Mouse (Mus musculus): ENCODE measurements at regions not wholly inside any gene's neighbourhood (a gene's known extent, or its start where the extent isn't known, plus 50 kb on each side); places are given as distances from the start of the nearest gene placed in this dataset.

DNA sequence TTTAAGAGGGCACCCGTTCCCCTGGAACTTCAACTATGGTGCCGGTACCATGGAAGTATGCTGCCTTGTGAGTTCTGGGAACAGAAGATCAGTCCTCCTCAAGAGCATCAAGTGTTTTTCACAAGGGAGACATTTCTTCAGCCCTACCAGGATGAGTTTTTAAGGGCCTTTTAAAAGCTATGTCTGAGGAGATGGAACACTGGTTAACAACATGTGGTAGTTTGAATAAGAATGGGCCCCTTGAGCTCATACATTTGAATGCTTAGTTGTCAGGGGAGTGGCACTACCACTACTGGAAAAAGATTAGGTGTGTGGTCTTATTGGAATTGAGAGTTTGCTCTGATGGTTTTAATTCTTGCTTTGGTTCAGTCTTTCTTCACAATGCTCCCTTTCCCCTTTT lies 203.2 kb upstream of the Gm21961 start:
- no peak for TF ChIP-seq POLR2A (IDR thresholded peaks at IDR 0.05; ENCODE audit: insufficient read depth, low read length)
- TF ChIP-seq EP300 (IDR thresholded peaks at IDR 0.05; ENCODE audit: insufficient read depth, low read depth, low read length): no peak
- no peak for TF ChIP-seq CTCF (IDR thresholded peaks at IDR 0.05; ENCODE audit: low read depth, low read length)
- H3K27ac ChIP-seq (ENCODE audit: insufficient read depth, low read length): 0 out of 2 replicates have a peak overlapping the region, but pooled peaks have one; percentile 13
- H3K4me1 ChIP-seq (ENCODE audit: control insufficient read depth, insufficient read depth, low read length): no peaks in the 10 kb centered on the region
- H3K9ac ChIP-seq (ENCODE audit: low read depth, poor library complexity, severe bottlenecking): no peak overlapping the region
- H3K4me3 ChIP-seq (ENCODE audit: low read depth, low read length): no peak overlapping the region
- H3K9me3 ChIP-seq (replicated peaks; ENCODE audit: control insufficient read depth, insufficient read depth, low read length, poor library complexity, severe bottlenecking): peaks cover 14% of the 10 kb centered on the region
- H3K36me3 ChIP-seq (ENCODE audit: control insufficient read depth, insufficient read depth, low read length, poor library complexity, severe bottlenecking): no peaks in the 10 kb centered on the region
- H3K27me3 ChIP-seq (ENCODE audit: control insufficient read depth, insufficient read depth, low read length, poor library complexity, severe bottlenecking): no peaks in the 10 kb centered on the region

GRCm38 (mm10) chr15:65196307-65196706 lies 181.6 kb upstream of the Gm21961 start:
- H3K9me3 ChIP-seq (replicated peaks; ENCODE audit: control insufficient read depth, insufficient read depth, low read length, poor library complexity, severe bottlenecking): no peaks in the 10 kb centered on the region
- no peaks in the 10 kb centered on the region for H3K27me3 ChIP-seq (ENCODE audit: control insufficient read depth, insufficient read depth, low read length, poor library complexity, severe bottlenecking)

GRCm38 (mm10) chr15:65193654-65194053 lies 178.9 kb upstream of the Gm21961 start:
- no peaks in the 10 kb centered on the region for H3K36me3 ChIP-seq (ENCODE audit: control insufficient read depth, insufficient read depth, low read length, poor library complexity, severe bottlenecking)
- TF ChIP-seq POLR2A (IDR thresholded peaks at IDR 0.05; ENCODE audit: insufficient read depth, low read length) (no peak), EP300 (IDR thresholded peaks at IDR 0.05; ENCODE audit: insufficient read depth, low read depth, low read length) (no peak), CTCF (IDR thresholded peaks at IDR 0.05; ENCODE audit: low read depth, low read length) (no peak)
- no peaks in the 10 kb centered on the region for H3K4me1 ChIP-seq (ENCODE audit: control insufficient read depth, insufficient read depth, low read length)
- H3K9ac ChIP-seq (ENCODE audit: low read depth, poor library complexity, severe bottlenecking): no peak overlapping the region
- no peaks in the 10 kb centered on the region for H3K9me3 ChIP-seq (replicated peaks; ENCODE audit: control insufficient read depth, insufficient read depth, low read length, poor library complexity, severe bottlenecking)
- H3K27ac ChIP-seq (ENCODE audit: insufficient read depth, low read length): no peak overlapping the region
- no peak overlapping the region for H3K4me3 ChIP-seq (ENCODE audit: low read depth, low read length)
- no peaks in the 10 kb centered on the region for H3K27me3 ChIP-seq (ENCODE audit: control insufficient read depth, insufficient read depth, low read length, poor library complexity, severe bottlenecking)

More at GRCm38 (mm10) chr15:65196307-65196706, 181.6 kb upstream of the Gm21961 start:
- no peak overlapping the region for H3K9ac ChIP-seq (ENCODE audit: low read depth, poor library complexity, severe bottlenecking)
- H3K4me1 ChIP-seq (ENCODE audit: control insufficient read depth, insufficient read depth, low read length): no peaks in the 10 kb centered on the region
- no peak for TF ChIP-seq POLR2A (IDR thresholded peaks at IDR 0.05; ENCODE audit: insufficient read depth, low read length)
- no peak for TF ChIP-seq EP300 (IDR thresholded peaks at IDR 0.05; ENCODE audit: insufficient read depth, low read depth, low read length)
- no peak for TF ChIP-seq CTCF (IDR thresholded peaks at IDR 0.05; ENCODE audit: low read depth, low read length)
- H3K4me3 ChIP-seq (ENCODE audit: low read depth, low read length): no peak overlapping the region
- no peak overlapping the region for H3K27ac ChIP-seq (ENCODE audit: insufficient read depth, low read length)
- no peaks in the 10 kb centered on the region for H3K36me3 ChIP-seq (ENCODE audit: control insufficient read depth, insufficient read depth, low read length, poor library complexity, severe bottlenecking)

All from ES-Bruce4 (cell line).